Mouse (Mus musculus): Measurements from ENCODE around the gene Timmdc1. TPM values are rescaled to one million over a fixed set of nuclear protein-coding genes. Genes with fewer than 3 reads are reported as not detected.

Gene Timmdc1
- total and polyA plus RNA-seq, 3 experiments: 22.2 to 66.1 (median 60.4) TPM

- no peak for DNase-seq
- no peaks in the 10 kb centered on the region for H3K27me3 ChIP-seq (ENCODE audit: control insufficient read depth, insufficient read depth, low read length)
- H3K4me3 ChIP-seq: no peak overlapping the region
- H3K4me1 ChIP-seq (ENCODE audit: control insufficient read depth, insufficient read depth, low read length): no peaks in the 10 kb centered on the region
- H3K27ac ChIP-seq: no peak overlapping the region
- TF ChIP-seq EP300 (IDR thresholded peaks at IDR 0.05; ENCODE audit: insufficient read depth, low read depth, low read length): no peak
- TF ChIP-seq CTCF (IDR thresholded peaks at IDR 0.05): no peak
- no peak for TF ChIP-seq POLR2A (IDR thresholded peaks at IDR 0.05; ENCODE audit: insufficient read depth, low read depth, low read length)
- intact Hi-C loops (cut with DNase I): loop anchor here (5.0 to 10.0 kb wide), 2 partner anchors 78 to 186 kb away; no protein-coding TSS in a partner anchor
- no peaks in the 10 kb centered on the region for H3K36me3 ChIP-seq (ENCODE audit: control insufficient read depth, insufficient read depth, low read length)
- H3K79me2 ChIP-seq (replicated peaks; ENCODE audit: control insufficient read depth, insufficient read depth, low read length): no peaks in the 10 kb centered on the region
- H3K9ac ChIP-seq (ENCODE audit: low read depth, low read length): no peak overlapping the region
- 84% methylated on average over 13 of the region's 13 CpGs for WGBS
Observed at GRCm38 (mm10) chr16:38538716-38539380, 16.4 kb upstream of the Timmdc1 start.

- no peak overlapping the region for H3K4me3 ChIP-seq
- H3K27ac ChIP-seq: no peak overlapping the region
- H3K27me3 ChIP-seq (ENCODE audit: control insufficient read depth, insufficient read depth, low read length): no peaks in the 10 kb centered on the region
- TF ChIP-seq CTCF (IDR thresholded peaks at IDR 0.05) (peak; percentile 99), POLR2A (IDR thresholded peaks at IDR 0.05; ENCODE audit: insufficient read depth, low read depth, low read length) (no peak), EP300 (IDR thresholded peaks at IDR 0.05; ENCODE audit: insufficient read depth, low read depth, low read length) (peak; percentile 82)
- intact Hi-C loops (cut with DNase I): loop anchor here (1.0 to 10.0 kb wide), 3 partner anchors 81 to 276 kb away; no protein-coding TSS in a partner anchor
- no peak overlapping the region for H3K9ac ChIP-seq (ENCODE audit: low read depth, low read length)
- no peaks in the 10 kb centered on the region for H3K4me1 ChIP-seq (ENCODE audit: control insufficient read depth, insufficient read depth, low read length)
- no peaks in the 10 kb centered on the region for H3K36me3 ChIP-seq (ENCODE audit: control insufficient read depth, insufficient read depth, low read length)
- 27% methylated on average over 8 of the region's 8 CpGs for WGBS
- H3K79me2 ChIP-seq (replicated peaks; ENCODE audit: control insufficient read depth, insufficient read depth, low read length): no peaks in the 10 kb centered on the region
- DNase-seq: peak; percentile 73 to 81
Observed at GRCm38 (mm10) chr16:38536544-38537146, 14.2 kb upstream of the Timmdc1 start.

GRCm38 (mm10) chr16:38526264-38526663, 3.8 kb upstream of the Timmdc1 start:
- intact Hi-C loops (cut with DNase I): no loop called here
- Histone ChIP-seq H3K27ac (no peak overlapping the region), H3K9ac (ENCODE audit: low read depth, low read length) (no peak overlapping the region), H3K36me3 (ENCODE audit: control insufficient read depth, insufficient read depth, low read length) (peaks cover 2% of the 10 kb centered on the region), H3K79me2 (replicated peaks; ENCODE audit: control insufficient read depth, insufficient read depth, low read length) (no peaks in the 10 kb centered on the region), H3K4me3 (no peak overlapping the region), H3K4me1 (ENCODE audit: control insufficient read depth, insufficient read depth, low read length) (peaks cover 2% of the 10 kb centered on the region), H3K27me3 (ENCODE audit: control insufficient read depth, insufficient read depth, low read length) (no peaks in the 10 kb centered on the region)
- 62% methylated on average over 6 of the region's 6 CpGs for WGBS
- no peak for DNase-seq
- TF ChIP-seq CTCF (IDR thresholded peaks at IDR 0.05): no peak
- TF ChIP-seq POLR2A (IDR thresholded peaks at IDR 0.05; ENCODE audit: insufficient read depth, low read depth, low read length): no peak
- TF ChIP-seq EP300 (IDR thresholded peaks at IDR 0.05; ENCODE audit: insufficient read depth, low read depth, low read length): no peak

GRCm38 (mm10) chr16:38521211-38521987, 1.1 kb downstream of the Timmdc1 start:
- WGBS: 32% methylated on average over 8 of the region's 8 CpGs
- no peak overlapping the region; the same call in 1 of the 2 replicates for H3K9ac ChIP-seq (ENCODE audit: low read depth, low read length)
- intact Hi-C loops (cut with DNase I): loop anchor here (5.0 kb wide), 2 partner anchors 41 to 174 kb away; partner anchors contain the start of genes Cox17 and Gm21987
- peaks cover 2% of the 10 kb centered on the region; the same call in 1 of the 2 replicates for H3K36me3 ChIP-seq (ENCODE audit: control insufficient read depth, insufficient read depth, low read length)
- H3K79me2 ChIP-seq (replicated peaks; ENCODE audit: control insufficient read depth, insufficient read depth, low read length): no peaks in the 10 kb centered on the region
- H3K4me3 ChIP-seq: peak overlapping the region; percentile 76
- no peak for DNase-seq
- no peak for TF ChIP-seq CTCF (IDR thresholded peaks at IDR 0.05)
- TF ChIP-seq EP300 (IDR thresholded peaks at IDR 0.05; ENCODE audit: insufficient read depth, low read depth, low read length): no peak
- no peak for TF ChIP-seq POLR2A (IDR thresholded peaks at IDR 0.05; ENCODE audit: insufficient read depth, low read depth, low read length)
- no peaks in the 10 kb centered on the region for H3K27me3 ChIP-seq (ENCODE audit: control insufficient read depth, insufficient read depth, low read length)
- peaks cover 2% of the 10 kb centered on the region for H3K4me1 ChIP-seq (ENCODE audit: control insufficient read depth, insufficient read depth, low read length)
- H3K27ac ChIP-seq: no peak overlapping the region

GRCm38 (mm10) chr16:38519140-38519539, 3.3 kb downstream of the Timmdc1 start:
- no peak overlapping the region for H3K9ac ChIP-seq (ENCODE audit: low read depth, low read length)
- WGBS: 95% methylated on average over 2 of the region's 2 CpGs
- H3K4me3 ChIP-seq: no peak overlapping the region
- no peaks in the 10 kb centered on the region for H3K79me2 ChIP-seq (replicated peaks; ENCODE audit: control insufficient read depth, insufficient read depth, low read length)
- H3K36me3 ChIP-seq (ENCODE audit: control insufficient read depth, insufficient read depth, low read length): peaks cover 2% of the 10 kb centered on the region; the same call in 1 of the 2 replicates
- intact Hi-C loops (cut with DNase I): no loop called here
- H3K27ac ChIP-seq: no peak overlapping the region
- TF ChIP-seq POLR2A (IDR thresholded peaks at IDR 0.05; ENCODE audit: insufficient read depth, low read depth, low read length): no peak
- no peak for TF ChIP-seq EP300 (IDR thresholded peaks at IDR 0.05; ENCODE audit: insufficient read depth, low read depth, low read length)
- no peak for TF ChIP-seq CTCF (IDR thresholded peaks at IDR 0.05)
- no peak for DNase-seq
- H3K4me1 ChIP-seq (ENCODE audit: control insufficient read depth, insufficient read depth, low read length): peaks cover 2% of the 10 kb centered on the region
- H3K27me3 ChIP-seq (ENCODE audit: control insufficient read depth, insufficient read depth, low read length): no peaks in the 10 kb centered on the region
